Mouse (Mus musculus): ENCODE data around the gene Birc6. TPM values are rescaled to one million over a fixed set of nuclear protein-coding genes. Genes with fewer than 3 reads are reported as not detected.
"Not testable (repeated sequence)": the region's sequence is repeated elsewhere in the genome, so short reads cannot be mapped to it uniquely, and the experiment has no call there.

Gene Birc6
- polyA plus RNA-seq, 1 experiment from 2014 or later: 119 TPM

- no peak for DNase-seq (ENCODE audit: low spot score)
- no peaks in the 10 kb centered on the region; the same call in 1 of the 2 replicates for H3K36me3 ChIP-seq (ENCODE audit: control insufficient read depth, insufficient read depth, low read length)
- no peaks in the 10 kb centered on the region for H3K27me3 ChIP-seq (ENCODE audit: control insufficient read depth, insufficient read depth, low read length)
- no peak overlapping the region for H3K27ac ChIP-seq (ENCODE audit: low read depth, low read length)
- no peak overlapping the region for H3K9ac ChIP-seq (ENCODE audit: low read depth, low read length)
- no peaks in the 10 kb centered on the region for H3K9me3 ChIP-seq (ENCODE audit: control insufficient read depth, low read length)
- 96% methylated on average over 13 of the region's 13 CpGs for whole genome bisulfite sequencing
- no peaks in the 10 kb centered on the region for H3K4me1 ChIP-seq (replicated peaks; ENCODE audit: control insufficient read depth, insufficient read depth, low read length)
- no peak overlapping the region for H3K4me2 ChIP-seq (replicated peaks; ENCODE audit: low read depth, low read length)
- no peak overlapping the region for H3K4me3 ChIP-seq (ENCODE audit: low read depth, low read length)
- no peak for ATAC-seq (ENCODE audit: low FRiP score)
Measured at GRCm38 (mm10) chr17:74670031-74670430, 141.9 kb downstream of the Birc6 start.

DNA sequence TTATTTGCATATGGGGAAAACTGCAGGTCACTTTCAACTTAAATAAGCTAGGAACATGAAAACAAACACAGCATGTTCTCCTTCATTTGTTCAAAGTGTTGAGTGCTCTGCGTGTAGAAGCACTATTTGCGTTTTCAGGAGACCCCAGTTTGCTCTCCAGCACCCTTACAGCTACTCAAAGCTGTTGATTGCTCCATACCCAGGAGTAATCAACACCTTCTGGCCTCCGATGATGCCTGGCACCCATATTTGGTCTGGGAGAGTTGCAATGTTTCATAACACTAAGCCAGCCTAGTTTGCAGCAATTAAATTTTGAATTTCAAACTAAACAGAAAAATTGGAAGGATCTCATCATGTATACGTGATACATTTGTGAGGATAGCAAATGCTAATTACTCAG lies 144.4 kb downstream of the Birc6 start:
- H3K9ac ChIP-seq (ENCODE audit: low read depth, low read length): no peak overlapping the region
- no peaks in the 10 kb centered on the region for H3K4me1 ChIP-seq (replicated peaks; ENCODE audit: control insufficient read depth, insufficient read depth, low read length)
- no peak overlapping the region for H3K4me2 ChIP-seq (replicated peaks; ENCODE audit: low read depth, low read length)
- no peaks in the 10 kb centered on the region; the same call in 1 of the 2 replicates for H3K36me3 ChIP-seq (ENCODE audit: control insufficient read depth, insufficient read depth, low read length)
- no peak overlapping the region for H3K4me3 ChIP-seq (ENCODE audit: low read depth, low read length)
- no peak for DNase-seq (ENCODE audit: low spot score)
- no peaks in the 10 kb centered on the region for H3K9me3 ChIP-seq (ENCODE audit: control insufficient read depth, low read length)
- WGBS: 86% methylated on average over 4 of the region's 4 CpGs
- no peak for ATAC-seq (ENCODE audit: low FRiP score)
- no peaks in the 10 kb centered on the region for H3K27me3 ChIP-seq (ENCODE audit: control insufficient read depth, insufficient read depth, low read length)
- no peak overlapping the region for H3K27ac ChIP-seq (ENCODE audit: low read depth, low read length)

- DNase-seq (ENCODE audit: low spot score): peak; percentile 76
- Histone ChIP-seq H3K27me3 (ENCODE audit: control insufficient read depth, insufficient read depth, low read length) (no peaks in the 10 kb centered on the region), H3K4me3 (ENCODE audit: low read depth, low read length) (no peak overlapping the region), H3K27ac (ENCODE audit: low read depth, low read length) (no peak overlapping the region), H3K4me2 (replicated peaks; ENCODE audit: low read depth, low read length) (no peak overlapping the region), H3K36me3 (ENCODE audit: control insufficient read depth, insufficient read depth, low read length) (no peaks in the 10 kb centered on the region; the same call in 1 of the 2 replicates), H3K9ac (ENCODE audit: low read depth, low read length) (no peak overlapping the region), H3K9me3 (ENCODE audit: control insufficient read depth, low read length) (no peaks in the 10 kb centered on the region), H3K4me1 (replicated peaks; ENCODE audit: control insufficient read depth, insufficient read depth, low read length) (no peaks in the 10 kb centered on the region)
- no peak for ATAC-seq (ENCODE audit: low FRiP score)
Measured at GRCm38 (mm10) chr17:74673251-74673650, 145.2 kb downstream of the Birc6 start.

- Histone ChIP-seq H3K9ac (ENCODE audit: low read depth, low read length) (no peak overlapping the region), H3K4me2 (replicated peaks; ENCODE audit: low read depth, low read length) (no peak overlapping the region), H3K27me3 (ENCODE audit: control insufficient read depth, insufficient read depth, low read length) (no peaks in the 10 kb centered on the region), H3K9me3 (ENCODE audit: control insufficient read depth, low read length) (no peaks in the 10 kb centered on the region), H3K27ac (ENCODE audit: low read depth, low read length) (no peak overlapping the region), H3K4me1 (replicated peaks; ENCODE audit: control insufficient read depth, insufficient read depth, low read length) (no peaks in the 10 kb centered on the region), H3K4me3 (ENCODE audit: low read depth, low read length) (no peak overlapping the region), H3K36me3 (ENCODE audit: control insufficient read depth, insufficient read depth, low read length) (no peaks in the 10 kb centered on the region)
- no peak for ATAC-seq (ENCODE audit: low FRiP score)
- no peak for DNase-seq (ENCODE audit: low spot score)
- 92% methylated on average over 8 of the region's 8 CpGs for WGBS
Measured at GRCm38 (mm10) chr17:74678061-74678460, 150.0 kb downstream of the Birc6 start.

DNA sequence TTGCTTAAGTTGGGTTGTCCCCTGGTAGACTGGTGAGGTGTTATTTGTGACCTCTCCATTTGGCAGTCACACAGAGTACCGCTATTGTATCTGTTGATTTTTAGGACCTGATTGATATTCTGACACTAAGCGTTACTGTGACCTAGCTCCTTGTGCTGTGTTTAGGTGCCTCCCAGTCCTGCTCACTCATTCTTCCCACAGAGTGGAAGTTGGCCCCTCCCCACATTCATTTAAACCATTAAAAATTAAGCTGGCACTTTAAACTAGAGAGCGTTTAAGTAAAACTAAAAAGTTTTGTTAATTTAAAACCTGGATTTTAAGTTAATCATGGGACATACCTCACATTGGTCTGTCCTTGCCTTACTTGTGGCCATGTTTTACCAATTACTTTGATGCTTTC lies 156.8 kb downstream of the Birc6 start:
- Histone ChIP-seq H3K4me1 (replicated peaks; ENCODE audit: control insufficient read depth, insufficient read depth, low read length) (no peaks in the 10 kb centered on the region), H3K4me2 (replicated peaks; ENCODE audit: low read depth, low read length) (no peak overlapping the region), H3K27me3 (ENCODE audit: control insufficient read depth, insufficient read depth, low read length) (no peaks in the 10 kb centered on the region), H3K36me3 (ENCODE audit: control insufficient read depth, insufficient read depth, low read length) (peaks cover 3% of the 10 kb centered on the region; the same call in 1 of the 2 replicates), H3K9me3 (ENCODE audit: control insufficient read depth, low read length) (no peaks in the 10 kb centered on the region), H3K27ac (ENCODE audit: low read depth, low read length) (no peak overlapping the region), H3K4me3 (ENCODE audit: low read depth, low read length) (no peak overlapping the region), H3K9ac (ENCODE audit: low read depth, low read length) (no peak overlapping the region)
- no peak for DNase-seq (ENCODE audit: low spot score)
- ATAC-seq (ENCODE audit: low FRiP score): no peak
- 92% methylated on average over 3 of the region's 3 CpGs for WGBS

DNA sequence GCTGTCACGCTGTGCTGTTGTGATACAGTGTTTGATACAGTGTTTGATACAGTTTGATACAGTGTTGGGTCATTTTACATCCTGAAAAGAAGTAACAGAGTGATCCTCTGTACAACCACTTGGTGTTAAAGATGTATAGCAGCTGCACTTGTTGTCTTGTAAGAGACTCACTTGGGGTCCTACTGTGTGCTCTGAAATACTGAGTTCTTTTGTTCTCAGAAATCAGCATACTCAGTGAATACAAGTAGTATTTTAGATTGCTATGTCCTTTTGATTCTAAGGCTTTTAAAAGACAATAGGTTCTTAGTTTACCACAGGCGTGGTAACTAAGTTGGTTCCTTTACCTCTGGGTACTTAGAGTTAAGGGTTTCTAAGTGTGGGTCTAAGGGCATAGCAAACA lies 160.5 kb downstream of the Birc6 start:
- Histone ChIP-seq H3K4me3 (ENCODE audit: low read depth, low read length) (no peak overlapping the region), H3K4me2 (replicated peaks; ENCODE audit: low read depth, low read length) (no peak overlapping the region), H3K9me3 (ENCODE audit: control insufficient read depth, low read length) (no peaks in the 10 kb centered on the region), H3K27ac (ENCODE audit: low read depth, low read length) (no peak overlapping the region), H3K27me3 (ENCODE audit: control insufficient read depth, insufficient read depth, low read length) (no peaks in the 10 kb centered on the region), H3K36me3 (ENCODE audit: control insufficient read depth, insufficient read depth, low read length) (peaks cover 3% of the 10 kb centered on the region; the same call in 1 of the 2 replicates), H3K4me1 (replicated peaks; ENCODE audit: control insufficient read depth, insufficient read depth, low read length) (no peaks in the 10 kb centered on the region), H3K9ac (ENCODE audit: low read depth, low read length) (no peak overlapping the region)
- DNase-seq (ENCODE audit: low spot score): no peak
- 89% methylated on average over 2 of the region's 2 CpGs for WGBS
- ATAC-seq (ENCODE audit: low FRiP score): no peak

- 94% methylated on average over 4 of the region's 4 CpGs for WGBS
- H3K9me3 ChIP-seq (ENCODE audit: control insufficient read depth, low read length): no peaks in the 10 kb centered on the region
Measured at GRCm38 (mm10) chr17:74689406-74689805, 161.3 kb downstream of the Birc6 start.

DNA sequence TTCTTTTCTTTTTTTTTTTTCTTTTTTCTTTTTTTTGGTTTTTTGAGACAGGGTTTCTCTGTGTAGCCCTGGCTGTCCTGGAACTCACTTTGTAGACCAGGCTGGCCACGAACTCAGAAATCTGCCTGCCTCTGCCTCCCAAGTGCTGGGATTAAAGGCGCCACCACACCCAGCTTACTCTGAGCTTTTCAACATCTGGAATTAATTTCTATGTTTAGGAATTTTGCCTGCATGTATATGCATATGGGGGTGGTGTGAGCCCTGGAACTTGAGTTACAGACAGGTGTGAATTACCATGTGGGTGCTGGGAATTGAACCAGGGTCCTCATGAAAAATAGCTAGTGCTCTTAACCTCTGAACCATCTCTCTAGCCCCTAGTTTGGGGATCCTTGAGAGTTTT lies 173.6 kb downstream of the Birc6 start:
- not testable (repeated sequence) for ATAC-seq (ENCODE audit: low FRiP score); H3K27ac ChIP-seq (ENCODE audit: low read depth, low read length); H3K4me3 ChIP-seq (ENCODE audit: low read depth, low read length); H3K4me1 ChIP-seq (replicated peaks; ENCODE audit: control insufficient read depth, insufficient read depth, low read length); H3K4me2 ChIP-seq (replicated peaks; ENCODE audit: low read depth, low read length); H3K9ac ChIP-seq (ENCODE audit: low read depth, low read length); H3K9me3 ChIP-seq (ENCODE audit: control insufficient read depth, low read length); H3K36me3 ChIP-seq (ENCODE audit: control insufficient read depth, insufficient read depth, low read length); H3K27me3 ChIP-seq (ENCODE audit: control insufficient read depth, insufficient read depth, low read length); DNase-seq (ENCODE audit: low spot score)
- 100% methylated on average over 2 of the region's 2 CpGs for WGBS

More at GRCm38 (mm10) chr17:74689406-74689805, 161.3 kb downstream of the Birc6 start:
- no peak for DNase-seq (ENCODE audit: low spot score)
- no peaks in the 10 kb centered on the region for H3K27me3 ChIP-seq (ENCODE audit: control insufficient read depth, insufficient read depth, low read length)
- peaks cover 3% of the 10 kb centered on the region; the same call in 1 of the 2 replicates for H3K36me3 ChIP-seq (ENCODE audit: control insufficient read depth, insufficient read depth, low read length)
- no peak for ATAC-seq (ENCODE audit: low FRiP score)
- H3K4me3 ChIP-seq (ENCODE audit: low read depth, low read length): no peak overlapping the region
- no peaks in the 10 kb centered on the region for H3K4me1 ChIP-seq (replicated peaks; ENCODE audit: control insufficient read depth, insufficient read depth, low read length)
- H3K27ac ChIP-seq (ENCODE audit: low read depth, low read length): no peak overlapping the region
- no peak overlapping the region for H3K9ac ChIP-seq (ENCODE audit: low read depth, low read length)
- no peak overlapping the region for H3K4me2 ChIP-seq (replicated peaks; ENCODE audit: low read depth, low read length)

GRCm38 (mm10) chr17:74705480-74705879 lies 177.4 kb downstream of the Birc6 start:
- Histone ChIP-seq H3K9me3 (ENCODE audit: control insufficient read depth, low read length) (no peaks in the 10 kb centered on the region), H3K4me2 (replicated peaks; ENCODE audit: low read depth, low read length) (no peak overlapping the region), H3K4me3 (ENCODE audit: low read depth, low read length) (no peak overlapping the region), H3K9ac (ENCODE audit: low read depth, low read length) (no peak overlapping the region), H3K4me1 (replicated peaks; ENCODE audit: control insufficient read depth, insufficient read depth, low read length) (no peaks in the 10 kb centered on the region), H3K36me3 (ENCODE audit: control insufficient read depth, insufficient read depth, low read length) (no peaks in the 10 kb centered on the region), H3K27ac (ENCODE audit: low read depth, low read length) (no peak overlapping the region), H3K27me3 (ENCODE audit: control insufficient read depth, insufficient read depth, low read length) (no peaks in the 10 kb centered on the region)
- DNase-seq (ENCODE audit: low spot score) (no peak), ATAC-seq (ENCODE audit: low FRiP score) (no peak)
- 92% methylated on average over 5 of the region's 5 CpGs for WGBS
